ENCODE assay signal across 27 mouse cellular contexts in the genomic region with DNA sequence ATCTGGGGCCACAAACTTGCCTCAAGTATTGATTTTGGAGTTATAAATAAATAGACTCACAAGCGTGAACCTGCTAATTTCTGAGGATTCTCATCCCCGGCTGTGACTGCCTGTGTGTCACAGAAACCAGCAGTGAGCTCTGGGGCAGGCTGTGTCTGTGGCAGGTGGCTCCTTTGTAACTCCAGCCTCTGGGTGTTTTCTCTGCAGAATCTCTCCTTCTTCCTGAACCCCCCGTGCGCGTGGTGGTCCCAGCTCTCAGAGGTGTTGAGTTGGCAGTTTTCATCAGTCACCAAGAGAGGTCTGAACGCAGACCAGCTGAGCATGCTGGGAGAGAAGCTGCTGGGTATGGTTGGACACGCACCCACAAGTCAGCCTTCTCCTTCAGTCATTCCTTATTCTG. TPM values are rescaled to one million over a fixed set of nuclear protein-coding genes. Genes with fewer than 3 reads are reported as not detected.
DNase-seq lines count a peak whose midpoint lies in the region; ATAC-seq and TF ChIP-seq lines count a peak whose summit lies in the region.
"Had no signal": no experiment of that assay in that cellular context is flagged by ENCODE, and none has a peak within 500 bp of the region (broad histone marks: within the 10 kb centered on the region; RNA-seq: fewer than 3 reads in every experiment).

No protein-coding gene starts in this region.

- 55% methylated on average over 7 of the region's 7 CpGs for WGBS in heart, embryonic 13.5 days
- WGBS in midbrain, embryonic 11.5 days: 76% methylated on average over 7 of the region's 7 CpGs
- WGBS in midbrain, embryonic 14.5 days: 62% methylated on average over 7 of the region's 7 CpGs
- WGBS in forebrain, postnatal 0 days: 72% methylated on average over 7 of the region's 7 CpGs

- H3K9me3 ChIP-seq in heart, embryonic 13.5 days: no peaks in the 10 kb centered on the region
- no peaks in the 10 kb centered on the region for H3K9me3 ChIP-seq in midbrain, embryonic 11.5 days (ENCODE audit: control insufficient read depth, low read length)
- H3K9me3 ChIP-seq in midbrain, embryonic 14.5 days (ENCODE audit: control insufficient read depth, low read length): no peaks in the 10 kb centered on the region
- H3K9me3 ChIP-seq in forebrain, postnatal 0 days (ENCODE audit: low read length): no peaks in the 10 kb centered on the region
- H3K9me3 ChIP-seq: forebrain, embryonic 12.5 days; heart, embryonic 12.5 days; hindbrain, embryonic 13.5 days; liver, embryonic 12.5 days; midbrain, embryonic 12.5 days; neural tube, embryonic 13.5 days had no signal

- H3K27me3 ChIP-seq in heart, embryonic 13.5 days (replicated peaks): no peaks in the 10 kb centered on the region
- no peaks in the 10 kb centered on the region for H3K27me3 ChIP-seq in midbrain, embryonic 11.5 days (ENCODE audit: control insufficient read depth, insufficient read depth, low read length)
- H3K27me3 ChIP-seq in midbrain, embryonic 14.5 days (ENCODE audit: control insufficient read depth, insufficient read depth, low read length): no peaks in the 10 kb centered on the region
- H3K27me3 ChIP-seq in forebrain, postnatal 0 days (ENCODE audit: insufficient read depth, low read length): no peaks in the 10 kb centered on the region
- H3K27me3 ChIP-seq: forebrain, embryonic 12.5 days; heart, embryonic 12.5 days; hindbrain, embryonic 13.5 days; liver, embryonic 12.5 days; neural tube, embryonic 13.5 days had no signal

- no peak overlapping the region for H3K4me2 ChIP-seq in heart, embryonic 13.5 days
- H3K4me2 ChIP-seq in midbrain, embryonic 11.5 days: no peak overlapping the region
- no peak overlapping the region for H3K4me2 ChIP-seq in midbrain, embryonic 14.5 days (ENCODE audit: low read length)
- H3K4me2 ChIP-seq in forebrain, postnatal 0 days (ENCODE audit: low read depth): no peak overlapping the region
- H3K4me2 ChIP-seq: forebrain, embryonic 12.5 days; heart, embryonic 12.5 days; hindbrain, embryonic 13.5 days; liver, embryonic 12.5 days; midbrain, embryonic 12.5 days; neural tube, embryonic 13.5 days had no signal

- H3K9ac ChIP-seq in heart, embryonic 13.5 days: no peak overlapping the region
- no peak overlapping the region for H3K9ac ChIP-seq in midbrain, embryonic 11.5 days (ENCODE audit: low read length)
- no peak overlapping the region for H3K9ac ChIP-seq in midbrain, embryonic 14.5 days (replicated peaks; ENCODE audit: low read length)
- no peak overlapping the region for H3K9ac ChIP-seq in forebrain, postnatal 0 days
- H3K9ac ChIP-seq: forebrain, embryonic 12.5 days; heart, embryonic 12.5 days; hindbrain, embryonic 13.5 days; liver, embryonic 12.5 days; liver, postnatal 0 days; midbrain, embryonic 12.5 days; neural tube, embryonic 13.5 days had no signal

- TF ChIP-seq CTCF in forebrain, postnatal 0 days (IDR thresholded peaks at IDR 0.05; ENCODE audit: low read depth): no peak

- DNase-seq in heart, adult 9 months (ENCODE audit: low spot score in 2 of 2): no peak
- peak; percentile 83 for DNase-seq in midbrain, embryonic 11.5 days (ENCODE audit: low spot score, missing footprints)
- DNase-seq in midbrain, embryonic 14.5 days: no peak
- peak; percentile 58 for DNase-seq in thymus, postnatal 25 days
- no peak for DNase-seq in forebrain, postnatal 0 days
- no peak for DNase-seq in cerebellum, adult 18-20 months
- DNase-seq: adrenal gland, postnatal 14 days; cerebellum, adult 11 months; cerebellum, postnatal 14 days; gastrocnemius, postnatal 14 days; heart, postnatal 36 days; kidney, postnatal 10 days; left cerebral cortex, postnatal 4 days; liver, postnatal 0 days; lung, postnatal 36 days; retina, postnatal 1 day; right cerebral cortex, postnatal 14 days had no signal

- H3K36me3 ChIP-seq in heart, embryonic 13.5 days: peaks cover 52% of the 10 kb centered on the region
- no peaks in the 10 kb centered on the region for H3K36me3 ChIP-seq in midbrain, embryonic 11.5 days (ENCODE audit: control insufficient read depth, insufficient read depth, low read length)
- no peaks in the 10 kb centered on the region for H3K36me3 ChIP-seq in midbrain, embryonic 14.5 days (ENCODE audit: control insufficient read depth, insufficient read depth, low read length)
- peaks cover 2% of the 10 kb centered on the region; the same call in 1 of the 2 replicates for H3K36me3 ChIP-seq in forebrain, postnatal 0 days (ENCODE audit: insufficient read depth)

- H3K4me3 ChIP-seq in heart, embryonic 13.5 days: no peak overlapping the region
- no peak overlapping the region for H3K4me3 ChIP-seq in midbrain, embryonic 11.5 days (ENCODE audit: low read depth, low read length)
- no peak overlapping the region for H3K4me3 ChIP-seq in midbrain, embryonic 14.5 days (replicated peaks; ENCODE audit: low read depth, low read length)
- H3K4me3 ChIP-seq in forebrain, postnatal 0 days (ENCODE audit: low read depth, low read length): no peak overlapping the region
- H3K4me3 ChIP-seq: erythroblast, embryonic 14.5 days; forebrain, embryonic 12.5 days; heart, embryonic 12.5 days; hindbrain, embryonic 13.5 days; liver, embryonic 12.5 days; midbrain, embryonic 12.5 days; neural tube, embryonic 13.5 days had no signal

- ATAC-seq in heart, embryonic 13.5 days (ENCODE audit: extremely low read depth, insufficient number of reproducible peaks, low FRiP score, low TSS enrichment): no peak
- ATAC-seq in midbrain, embryonic 11.5 days (ENCODE audit: low FRiP score): no peak
- ATAC-seq in midbrain, embryonic 14.5 days (ENCODE audit: low FRiP score, low TSS enrichment): no peak
- no peak for ATAC-seq in forebrain, postnatal 0 days
- ATAC-seq: CD4-positive, CD25-positive, alpha-beta regulatory T cell, adult 4 months; intestine, embryonic 16.5 days; liver, embryonic 12.5 days; liver, postnatal 0 days had no signal

- H3K27ac ChIP-seq in heart, embryonic 13.5 days (replicated peaks): peak overlapping the region; percentile 80; the same call in 1 of the 2 replicates
- no peak overlapping the region for H3K27ac ChIP-seq in midbrain, embryonic 11.5 days (ENCODE audit: low read depth, low read length)
- H3K27ac ChIP-seq in midbrain, embryonic 14.5 days (replicated peaks; ENCODE audit: low read depth, low read length): no peak overlapping the region
- H3K27ac ChIP-seq in forebrain, postnatal 0 days (ENCODE audit: low read depth, low read length): no peak overlapping the region
- H3K27ac ChIP-seq: forebrain, embryonic 12.5 days; liver, embryonic 12.5 days; midbrain, embryonic 12.5 days; neural tube, embryonic 13.5 days had no signal

- peaks cover 46% of the 10 kb centered on the region for H3K4me1 ChIP-seq in heart, embryonic 13.5 days
- H3K4me1 ChIP-seq in midbrain, embryonic 11.5 days (ENCODE audit: control insufficient read depth, insufficient read depth, low read length): peaks cover 15% of the 10 kb centered on the region
- H3K4me1 ChIP-seq in midbrain, embryonic 14.5 days (ENCODE audit: control insufficient read depth, insufficient read depth, low read length): peaks cover 4% of the 10 kb centered on the region; the same call in 1 of the 2 replicates
- peaks cover 3% of the 10 kb centered on the region; the same call in 1 of the 2 replicates for H3K4me1 ChIP-seq in forebrain, postnatal 0 days (ENCODE audit: insufficient read depth)

RNA-seq across cellular contexts. Expression of a gene that starts 29.5 kb away (rescaled TPM):
- polyA plus RNA-seq in heart, embryonic 13.5 days (2015; fragmentation: Nextera tagmentation; extraction: Ambion mirVana): 27.2 and 31.9 TPM in 2 replicates
- 15.0 and 16.3 TPM in 2 replicates for polyA plus RNA-seq in midbrain, embryonic 11.5 days (2014; fragmentation: Nextera tagmentation; extraction: Ambion mirVana)
- polyA plus RNA-seq in midbrain, embryonic 14.5 days (2014; fragmentation: Nextera tagmentation; extraction: Ambion mirVana): 9.0 and 22.2 TPM in 2 replicates
- 10.9 and 22.3 TPM in 2 replicates for total RNA-seq in forebrain, postnatal 0 days (2014; rRNA removed)
- polyA plus RNA-seq in forebrain, postnatal 0 days (2015; fragmentation: Nextera tagmentation; extraction: Ambion mirVana): 9.3 and 12.2 TPM in 2 replicates

Comparison
In these comparisons a context has a peak if more than half of its experiments do, and no peak if none do; other contexts are left out.
1. DNase-seq: peak in midbrain, embryonic 11.5 days (single experiment) and thymus, postnatal 25 days (single experiment); none in heart, adult 9 months (0 of 2), midbrain, embryonic 14.5 days (single experiment), forebrain, postnatal 0 days (single experiment) and cerebellum, adult 18-20 months (0 of 2).